Mouse (Mus musculus) gastrocnemius, adult 2 months (tissue): ENCODE data around the gene Serpina3f. TPM values are rescaled to one million over a fixed set of nuclear protein-coding genes. Genes with fewer than 3 reads are reported as not detected.
"Not testable (repeated sequence)": the region's sequence is repeated elsewhere in the genome, so short reads cannot be mapped to it uniquely, and the experiment has no call there.

ENCODE experiments used
- DNase-seq: peaks from one replicate; pipeline ENCODE4 v3.0.0; 2022
- H3K27ac ChIP-seq: fragments of 200-600 bp; 2 replicates; pipeline ENCODE4 v1.8.1; 2022; ENCODE audit warnings: mild to moderate bottlenecking
- H3K4me3 ChIP-seq: fragments of 200-600 bp; 2 replicates; pipeline ENCODE4 v1.8.1; 2022; ENCODE audit warnings: mild to moderate bottlenecking, moderate library complexity
- CTCF ChIP-seq: fragments of 200-600 bp; IDR thresholded peaks from 2 replicates; pipeline ENCODE4 v1.8.1; 2022; ENCODE audit warnings: antibody characterized with exemption, mild to moderate bottlenecking, moderate library complexity
- intact Hi-C: fragments of 180-260 bp; cut with DNase I; formaldehyde crosslinking; loops from one replicate; pipeline ENCODE4 v1.15.1; 2025
- total RNA-seq, 2 experiments: library from RNA; stranded (reverse); gene quantifications; 2 replicates each; pipeline ENCODE4 v1.2.3; 2021

The Serpina3f gene
- total RNA-seq, 2 experiments from 2014 or later = not detected

- DNase-seq = no peak
- Histone ChIP-seq H3K4me3 (no peak overlapping the region), H3K27ac (no peak overlapping the region)
- intact Hi-C loops = no loop called here
- TF ChIP-seq CTCF = no peak
Measured at GRCm38 (mm10) chr12:104223690-104224089, 9.3 kb downstream of the Serpina3f start.

- DNase-seq = no peak
- H3K27ac ChIP-seq = no peak overlapping the region
- intact Hi-C loops = no loop called here
- no peak for TF ChIP-seq CTCF
- H3K4me3 ChIP-seq = no peak overlapping the region
Measured at GRCm38 (mm10) chr12:104224598-104225300, 10.4 kb downstream of the Serpina3f start.

- Histone ChIP-seq H3K4me3 (no peak overlapping the region), H3K27ac (no peak overlapping the region)
- TF ChIP-seq CTCF = no peak
- no peak for DNase-seq
- intact Hi-C loops = no loop called here
Measured at GRCm38 (mm10) chr12:104230762-104231161, 16.4 kb downstream of the Serpina3f start.

GRCm38 (mm10) chr12:104235915-104236314 lies 21.6 kb downstream of the Serpina3f start, which contains the start of gene Serpina3g:
Serpina3g (plus strand) TSS chr12:104236245.
- no peak within 1 kb of the TSS for H3K4me3 ChIP-seq
- H3K27ac ChIP-seq = no peak within 1 kb of the TSS
- TF ChIP-seq CTCF = no peak
- DNase-seq = no peak
- intact Hi-C loops = no loop called here

GRCm38 (mm10) chr12:104238048-104238447 lies 23.7 kb downstream of the Serpina3f start:
- DNase-seq, H3K4me3 ChIP-seq, intact Hi-C loops, H3K27ac ChIP-seq: not testable (repeated sequence)

GRCm38 (mm10) chr12:104243307-104243706 lies 29.0 kb downstream of the Serpina3f start:
- TF ChIP-seq CTCF = no peak
- no peak for DNase-seq
- intact Hi-C loops = loop anchor here (1.0 kb wide), 1 partner anchor 22 kb away; no protein-coding TSS in a partner anchor
- no peak overlapping the region for H3K4me3 ChIP-seq
- H3K27ac ChIP-seq = no peak overlapping the region

- TF ChIP-seq CTCF = no peak
- DNase-seq = no peak
- no peak overlapping the region for H3K27ac ChIP-seq
- H3K4me3 ChIP-seq = no peak overlapping the region
- intact Hi-C loops = no loop called here
Measured at GRCm38 (mm10) chr12:104245092-104245491, 30.7 kb downstream of the Serpina3f start.

- Histone ChIP-seq H3K27ac (no peak overlapping the region), H3K4me3 (no peak overlapping the region)
- intact Hi-C loops = no loop called here
- peak; percentile 47 for DNase-seq
- no peak for TF ChIP-seq CTCF
Measured at GRCm38 (mm10) chr12:104245595-104245994, 31.3 kb downstream of the Serpina3f start.

- TF ChIP-seq CTCF = no peak
- no peak overlapping the region for H3K4me3 ChIP-seq
- intact Hi-C loops = no loop called here
- H3K27ac ChIP-seq = no peak overlapping the region
- DNase-seq = no peak
Measured at GRCm38 (mm10) chr12:104247553-104248002, 33.2 kb downstream of the Serpina3f start.

- intact Hi-C loops = no loop called here
- no peak for TF ChIP-seq CTCF
- DNase-seq = no peak
Measured at GRCm38 (mm10) chr12:104248231-104248630, 33.9 kb downstream of the Serpina3f start.

GRCm38 (mm10) chr12:104261041-104261440 lies 46.7 kb downstream of the Serpina3f start:
- DNase-seq = no peak
- H3K4me3 ChIP-seq = no peak overlapping the region
- no peak for TF ChIP-seq CTCF
- no peak overlapping the region for H3K27ac ChIP-seq
- intact Hi-C loops = no loop called here

More at GRCm38 (mm10) chr12:104248231-104248630, 33.9 kb downstream of the Serpina3f start:
- Histone ChIP-seq H3K4me3 (no peak overlapping the region), H3K27ac (no peak overlapping the region)

GRCm38 (mm10) chr12:104262863-104263262 lies 48.5 kb downstream of the Serpina3f start, which contains the start of gene Serpina3i:
Serpina3i (plus strand) TSS chr12:104263122.
- no peak for TF ChIP-seq CTCF
- no peak within 1 kb of the TSS for H3K27ac ChIP-seq
- intact Hi-C loops = no loop called here
- no peak within 1 kb of the TSS for H3K4me3 ChIP-seq
- DNase-seq = no peak

GRCm38 (mm10) chr12:104266374-104266773 lies 52.0 kb downstream of the Serpina3f start:
- no peak for TF ChIP-seq CTCF
- Histone ChIP-seq H3K27ac (no peak overlapping the region), H3K4me3 (no peak overlapping the region)
- DNase-seq = no peak
- intact Hi-C loops = no loop called here

Other genes starting within 250 kb of the Serpina3f start
- not detected for gene Serpina11, start 224.6 kb upstream of the Serpina3f start, total RNA-seq
- gene Serpina9, start 200.8 kb upstream of the Serpina3f start, total RNA-seq = not detected
- not detected for gene Serpina12, start 170.1 kb upstream of the Serpina3f start, total RNA-seq
- not detected for gene Serpina5, start 113.4 kb upstream of the Serpina3f start, total RNA-seq
- not detected for gene Serpina3a, start 101.8 kb upstream of the Serpina3f start, total RNA-seq
- gene Serpina3b, start 86.5 kb upstream of the Serpina3f start, total RNA-seq = not detected
- gene Serpina3c, start 60.7 kb upstream of the Serpina3f start, total RNA-seq = 1 to 10 TPM; 1.2 to 1.5 TPM
- under 1 TPM in 1 of 2 experiments, not detected in 1; 0.28 TPM for gene Serpina3g, start 21.7 kb downstream of the Serpina3f start, total RNA-seq
- gene Serpina3i, start 48.6 kb downstream of the Serpina3f start, total RNA-seq = not detected
- gene Serpina3j, start 100.0 kb downstream of the Serpina3f start, total RNA-seq = not detected
- gene Serpina3k, start 123.9 kb downstream of the Serpina3f start, total RNA-seq = under 1 TPM; 0.10 to 0.11 TPM
- not detected for gene Serpina3m, start 123.9 kb downstream of the Serpina3f start, total RNA-seq
- gene Serpina3n, start 192.2 kb downstream of the Serpina3f start, total RNA-seq = 1 to 10 TPM; 4.2 to 4.5 TPM